Mouse (Mus musculus) right cerebral cortex, postnatal 10 days (tissue): Measurements from ENCODE around the gene Opa1.
A peak's percentile ranks its signal among the peaks of the same experiment; 100 is the strongest.

Experiments
- DNase-seq, 2 experiments: peaks; one replicate each; pipeline ENCODE4 v3.0.0; 2021; ENCODE audit warnings: low spot score in 2 of 2

Gene Opa1

GRCm38 (mm10) chr16:29656187-29656825 lies 77.2 kb downstream of the Opa1 start:
- no peak for DNase-seq

GRCm38 (mm10) chr16:29656901-29657300 lies 77.8 kb downstream of the Opa1 start:
- DNase-seq = no peak

- DNase-seq = peak in 1 of 2 experiments; percentile 62
Observed at GRCm38 (mm10) chr16:29657650-29658548, 78.8 kb downstream of the Opa1 start.

- no peak for DNase-seq
Observed at GRCm38 (mm10) chr16:29659101-29659810, 80.1 kb downstream of the Opa1 start.

- no peak for DNase-seq
Observed at GRCm38 (mm10) chr16:29663042-29663758, 84.1 kb downstream of the Opa1 start.

- no peak for DNase-seq
Observed at GRCm38 (mm10) chr16:29664392-29664791, 85.3 kb downstream of the Opa1 start.

- no peak for DNase-seq
Observed at GRCm38 (mm10) chr16:29666991-29667701, 88.0 kb downstream of the Opa1 start.

- DNase-seq = no peak
Observed at GRCm38 (mm10) chr16:29667702-29668061, 88.5 kb downstream of the Opa1 start.

GRCm38 (mm10) chr16:29668451-29668850 lies 89.3 kb downstream of the Opa1 start:
- no peak for DNase-seq

GRCm38 (mm10) chr16:29670806-29671205 lies 91.7 kb downstream of the Opa1 start:
- no peak for DNase-seq

GRCm38 (mm10) chr16:29673230-29673629 lies 94.1 kb downstream of the Opa1 start:
- no peak for DNase-seq

- no peak for DNase-seq
Observed at GRCm38 (mm10) chr16:29679607-29680006, 100.5 kb downstream of the Opa1 start.

- DNase-seq = no peak
Observed at GRCm38 (mm10) chr16:29680548-29681175, 101.5 kb downstream of the Opa1 start.

GRCm38 (mm10) chr16:29682555-29683431 lies 103.7 kb downstream of the Opa1 start:
- no peak for DNase-seq

- no peak for DNase-seq
Observed at GRCm38 (mm10) chr16:29683563-29683962, 104.4 kb downstream of the Opa1 start.

- no peak for DNase-seq
Observed at GRCm38 (mm10) chr16:29684111-29684510, 105.0 kb downstream of the Opa1 start.

GRCm38 (mm10) chr16:29684641-29685040 lies 105.5 kb downstream of the Opa1 start:
- DNase-seq = no peak

- DNase-seq = no peak
Observed at GRCm38 (mm10) chr16:29686141-29686540, 107.0 kb downstream of the Opa1 start.

- no peak for DNase-seq
Observed at GRCm38 (mm10) chr16:29687987-29688885, 109.1 kb downstream of the Opa1 start.
